Mouse (Mus musculus): ENCODE measurements around the gene Pdcd2. TPM values are rescaled to one million over a fixed set of nuclear protein-coding genes. Genes with fewer than 3 reads are reported as not detected.
"Not testable (repeated sequence)": the region's sequence is repeated elsewhere in the genome, so short reads cannot be mapped to it uniquely, and the experiment has no call there.

Gene Pdcd2
- polyA plus RNA-seq, 1 experiment from 2014 or later, result 66.4 TPM

GRCm38 (mm10) chr17:15543868-15544267, 16.8 kb upstream of the Pdcd2 start:
- H3K27me3 ChIP-seq (ENCODE audit: control insufficient read depth, insufficient read depth, low read length); H3K4me2 ChIP-seq (ENCODE audit: low read length); DNase-seq; H3K9ac ChIP-seq (replicated peaks; ENCODE audit: low read length); H3K9me3 ChIP-seq (ENCODE audit: control insufficient read depth, low read length); H3K27ac ChIP-seq (replicated peaks; ENCODE audit: low read depth, low read length); H3K4me1 ChIP-seq (ENCODE audit: control insufficient read depth, insufficient read depth, low read length); H3K4me3 ChIP-seq (replicated peaks; ENCODE audit: low read depth, low read length); H3K36me3 ChIP-seq (ENCODE audit: control insufficient read depth, insufficient read depth, low read length); ATAC-seq (ENCODE audit: low FRiP score, low TSS enrichment): not testable (repeated sequence)
- WGBS, result 71% methylated on average over 3 of the region's 4 CpGs

- no peak overlapping the region for H3K27ac ChIP-seq (replicated peaks; ENCODE audit: low read depth, low read length)
- H3K4me3 ChIP-seq (replicated peaks; ENCODE audit: low read depth, low read length), result no peak overlapping the region
- no peaks in the 10 kb centered on the region for H3K9me3 ChIP-seq (ENCODE audit: control insufficient read depth, low read length)
- H3K36me3 ChIP-seq (ENCODE audit: control insufficient read depth, insufficient read depth, low read length), result no peaks in the 10 kb centered on the region
- H3K4me2 ChIP-seq (ENCODE audit: low read length), result no peak overlapping the region
- ATAC-seq (ENCODE audit: low FRiP score, low TSS enrichment) (no peak), DNase-seq (no peak)
- peaks cover 3% of the 10 kb centered on the region; the same call in 1 of the 2 replicates for H3K27me3 ChIP-seq (ENCODE audit: control insufficient read depth, insufficient read depth, low read length)
- WGBS, result 80% methylated on average over 4 of the region's 4 CpGs
- H3K4me1 ChIP-seq (ENCODE audit: control insufficient read depth, insufficient read depth, low read length), result no peaks in the 10 kb centered on the region
- H3K9ac ChIP-seq (replicated peaks; ENCODE audit: low read length), result no peak overlapping the region
Observed at GRCm38 (mm10) chr17:15540309-15540708, 13.2 kb upstream of the Pdcd2 start.

GRCm38 (mm10) chr17:15536457-15536904, 9.4 kb upstream of the Pdcd2 start:
- Histone ChIP-seq H3K4me3 (replicated peaks; ENCODE audit: low read depth, low read length) (peak overlapping the region; percentile 50), H3K9ac (replicated peaks; ENCODE audit: low read length) (peak overlapping the region; percentile 64), H3K27ac (replicated peaks; ENCODE audit: low read depth, low read length) (no peak overlapping the region), H3K4me1 (ENCODE audit: control insufficient read depth, insufficient read depth, low read length) (no peaks in the 10 kb centered on the region), H3K27me3 (ENCODE audit: control insufficient read depth, insufficient read depth, low read length) (peaks cover 6% of the 10 kb centered on the region; the same call in 1 of the 2 replicates), H3K9me3 (ENCODE audit: control insufficient read depth, low read length) (no peaks in the 10 kb centered on the region), H3K36me3 (ENCODE audit: control insufficient read depth, insufficient read depth, low read length) (no peaks in the 10 kb centered on the region), H3K4me2 (ENCODE audit: low read length) (peak overlapping the region; percentile 93)
- ATAC-seq (ENCODE audit: low FRiP score, low TSS enrichment) (no peak), DNase-seq (peak; percentile 50)
- under 1% methylated on average over 33 of the region's 33 CpGs for WGBS

- Histone ChIP-seq H3K36me3 (ENCODE audit: control insufficient read depth, insufficient read depth, low read length) (no peaks in the 10 kb centered on the region), H3K27me3 (ENCODE audit: control insufficient read depth, insufficient read depth, low read length) (peaks cover 6% of the 10 kb centered on the region; the same call in 1 of the 2 replicates), H3K4me1 (ENCODE audit: control insufficient read depth, insufficient read depth, low read length) (no peaks in the 10 kb centered on the region), H3K9me3 (ENCODE audit: control insufficient read depth, low read length) (no peaks in the 10 kb centered on the region), H3K4me3 (replicated peaks; ENCODE audit: low read depth, low read length) (peak overlapping the region; percentile 50), H3K4me2 (ENCODE audit: low read length) (peak overlapping the region; percentile 93), H3K9ac (replicated peaks; ENCODE audit: low read length) (no peak overlapping the region), H3K27ac (replicated peaks; ENCODE audit: low read depth, low read length) (no peak overlapping the region)
- WGBS, result 18% methylated on average over 8 of the region's 8 CpGs
- no peak for ATAC-seq (ENCODE audit: low FRiP score, low TSS enrichment)
- no peak for DNase-seq
Observed at GRCm38 (mm10) chr17:15535943-15536342, 8.8 kb upstream of the Pdcd2 start.

- 76% methylated on average over 11 of the region's 11 CpGs for WGBS
- Histone ChIP-seq H3K27ac (replicated peaks; ENCODE audit: low read depth, low read length) (no peak overlapping the region), H3K9me3 (ENCODE audit: control insufficient read depth, low read length) (no peaks in the 10 kb centered on the region), H3K4me2 (ENCODE audit: low read length) (no peak overlapping the region), H3K4me3 (replicated peaks; ENCODE audit: low read depth, low read length) (no peak overlapping the region), H3K4me1 (ENCODE audit: control insufficient read depth, insufficient read depth, low read length) (no peaks in the 10 kb centered on the region), H3K36me3 (ENCODE audit: control insufficient read depth, insufficient read depth, low read length) (no peaks in the 10 kb centered on the region), H3K27me3 (ENCODE audit: control insufficient read depth, insufficient read depth, low read length) (peaks cover 6% of the 10 kb centered on the region; the same call in 1 of the 2 replicates), H3K9ac (replicated peaks; ENCODE audit: low read length) (no peak overlapping the region)
- no peak for DNase-seq
- no peak for ATAC-seq (ENCODE audit: low FRiP score, low TSS enrichment)
Observed at GRCm38 (mm10) chr17:15535162-15535800, 8.2 kb upstream of the Pdcd2 start.

- H3K9ac ChIP-seq (replicated peaks; ENCODE audit: low read length), result no peak overlapping the region
- peak; percentile 84 for DNase-seq
- peaks cover 10% of the 10 kb centered on the region for H3K4me1 ChIP-seq (ENCODE audit: control insufficient read depth, insufficient read depth, low read length)
- H3K36me3 ChIP-seq (ENCODE audit: control insufficient read depth, insufficient read depth, low read length), result peaks cover under 1% of the 10 kb centered on the region
- no peak for ATAC-seq (ENCODE audit: low FRiP score, low TSS enrichment)
- H3K27ac ChIP-seq (replicated peaks; ENCODE audit: low read depth, low read length), result no peak overlapping the region
- no peak overlapping the region for H3K4me2 ChIP-seq (ENCODE audit: low read length)
- WGBS, result 0% methylated on average over 5 of the region's 5 CpGs
- no peak overlapping the region for H3K4me3 ChIP-seq (replicated peaks; ENCODE audit: low read depth, low read length)
- H3K27me3 ChIP-seq (ENCODE audit: control insufficient read depth, insufficient read depth, low read length), result peaks cover 1% of the 10 kb centered on the region; the same call in 1 of the 2 replicates
- no peaks in the 10 kb centered on the region for H3K9me3 ChIP-seq (ENCODE audit: control insufficient read depth, low read length)
Observed at GRCm38 (mm10) chr17:15530141-15530540, 3.0 kb upstream of the Pdcd2 start.

GRCm38 (mm10) chr17:15528887-15529286, 1.8 kb upstream of the Pdcd2 start:
- no peak for ATAC-seq (ENCODE audit: low FRiP score, low TSS enrichment)
- Histone ChIP-seq H3K27me3 (ENCODE audit: control insufficient read depth, insufficient read depth, low read length) (no peaks in the 10 kb centered on the region), H3K4me1 (ENCODE audit: control insufficient read depth, insufficient read depth, low read length) (peaks cover 10% of the 10 kb centered on the region), H3K9me3 (ENCODE audit: control insufficient read depth, low read length) (no peaks in the 10 kb centered on the region), H3K36me3 (ENCODE audit: control insufficient read depth, insufficient read depth, low read length) (peaks cover 13% of the 10 kb centered on the region), H3K27ac (replicated peaks; ENCODE audit: low read depth, low read length) (no peak overlapping the region), H3K9ac (replicated peaks; ENCODE audit: low read length) (no peak overlapping the region), H3K4me3 (replicated peaks; ENCODE audit: low read depth, low read length) (no peak overlapping the region), H3K4me2 (ENCODE audit: low read length) (no peak overlapping the region)
- WGBS, result 88% methylated on average over 2 of the region's 2 CpGs
- DNase-seq, result no peak

- Histone ChIP-seq H3K27me3 (ENCODE audit: control insufficient read depth, insufficient read depth, low read length) (no peaks in the 10 kb centered on the region), H3K36me3 (ENCODE audit: control insufficient read depth, insufficient read depth, low read length) (peaks cover 22% of the 10 kb centered on the region), H3K4me2 (ENCODE audit: low read length) (peak overlapping the region; percentile 72), H3K27ac (replicated peaks; ENCODE audit: low read depth, low read length) (no peak overlapping the region), H3K4me3 (replicated peaks; ENCODE audit: low read depth, low read length) (peak overlapping the region; percentile 92), H3K9me3 (ENCODE audit: control insufficient read depth, low read length) (no peaks in the 10 kb centered on the region), H3K9ac (replicated peaks; ENCODE audit: low read length) (peak overlapping the region; percentile 86; the same call in 1 of the 2 replicates), H3K4me1 (ENCODE audit: control insufficient read depth, insufficient read depth, low read length) (peaks cover 10% of the 10 kb centered on the region)
- 61% methylated on average over 3 of the region's 3 CpGs for WGBS
- no peak for DNase-seq
- ATAC-seq (ENCODE audit: low FRiP score, low TSS enrichment), result no peak
Observed at GRCm38 (mm10) chr17:15527811-15528136, 673 bp upstream of the Pdcd2 start.

GRCm38 (mm10) chr17:15526304-15526703, 797 bp downstream of the Pdcd2 start:
- H3K9ac ChIP-seq (replicated peaks; ENCODE audit: low read length), result peak overlapping the region; percentile 86
- H3K4me3 ChIP-seq (replicated peaks; ENCODE audit: low read depth, low read length), result peak overlapping the region; percentile 92
- H3K27ac ChIP-seq (replicated peaks; ENCODE audit: low read depth, low read length), result no peak overlapping the region; the same call in 1 of the 2 replicates
- no peak for ATAC-seq (ENCODE audit: low FRiP score, low TSS enrichment)
- H3K9me3 ChIP-seq (ENCODE audit: control insufficient read depth, low read length), result no peaks in the 10 kb centered on the region
- H3K4me1 ChIP-seq (ENCODE audit: control insufficient read depth, insufficient read depth, low read length), result peaks cover 10% of the 10 kb centered on the region
- 17% methylated on average over 10 of the region's 10 CpGs for WGBS
- peaks cover 36% of the 10 kb centered on the region for H3K36me3 ChIP-seq (ENCODE audit: control insufficient read depth, insufficient read depth, low read length)
- H3K4me2 ChIP-seq (ENCODE audit: low read length), result peak overlapping the region; percentile 72
- no peaks in the 10 kb centered on the region for H3K27me3 ChIP-seq (ENCODE audit: control insufficient read depth, insufficient read depth, low read length)
- DNase-seq, result peak; percentile 9

Data from midbrain, embryonic 14.5 days (tissue).